Mouse (Mus musculus): ENCODE data around the gene 9230104L09Rik. TPM values are rescaled to one million over a fixed set of nuclear protein-coding genes. Genes with fewer than 3 reads are reported as not detected.

The 9230104L09Rik gene
- polyA plus RNA-seq, 1 experiment from 2014 or later: not detected

DNA sequence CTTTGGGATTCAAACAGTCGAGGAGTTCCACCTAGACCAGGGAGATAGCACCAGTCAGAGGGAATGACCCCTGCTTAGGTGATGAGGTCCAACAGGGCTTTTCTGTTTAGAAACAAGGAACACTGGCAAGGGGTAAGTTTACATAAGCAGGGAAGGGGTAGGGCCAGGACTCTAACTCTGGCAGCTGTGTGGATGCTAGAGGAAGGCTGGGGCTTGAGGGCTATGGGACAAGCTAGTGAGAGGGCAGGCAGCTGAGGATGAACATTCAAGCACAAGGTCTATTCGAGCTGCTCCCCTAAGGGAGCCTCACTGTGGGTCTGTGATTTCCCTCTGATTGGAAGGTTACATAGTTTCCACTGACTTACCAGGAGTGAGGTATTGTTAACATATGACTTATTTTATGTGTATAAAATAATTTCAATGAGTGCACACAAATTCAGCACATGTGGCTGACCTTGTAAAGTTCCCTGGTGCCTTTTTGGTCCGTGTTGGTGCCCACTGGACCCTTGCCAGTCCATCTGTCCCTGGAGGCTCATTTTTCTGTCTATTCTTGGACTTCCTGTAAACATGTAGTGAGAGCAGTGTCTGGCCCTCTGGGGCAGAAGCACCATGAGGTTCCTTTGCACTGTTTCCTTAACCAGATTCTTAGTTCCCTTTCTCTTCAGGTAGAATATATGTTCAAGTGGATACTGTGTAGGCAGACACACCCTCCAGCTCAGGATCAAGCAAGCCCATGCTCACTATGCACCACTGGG is 12.4 kb upstream of the 9230104L09Rik start:
- Histone ChIP-seq H3K4me2 (replicated peaks) (no peak overlapping the region), H3K9ac (replicated peaks) (no peak overlapping the region), H3K36me3 (0 out of 2 replicates have a peak, but pooled peaks cover 1% of the 10 kb centered on the region), H3K4me3 (no peak overlapping the region), H3K27ac (replicated peaks) (no peak overlapping the region), H3K9me3 (no peaks in the 10 kb centered on the region), H3K27me3 (no peaks in the 10 kb centered on the region), H3K4me1 (peaks cover 28% of the 10 kb centered on the region)
- ATAC-seq (replicated peaks): no peak
- WGBS: 69% methylated on average over 3 of the region's 3 CpGs

DNA sequence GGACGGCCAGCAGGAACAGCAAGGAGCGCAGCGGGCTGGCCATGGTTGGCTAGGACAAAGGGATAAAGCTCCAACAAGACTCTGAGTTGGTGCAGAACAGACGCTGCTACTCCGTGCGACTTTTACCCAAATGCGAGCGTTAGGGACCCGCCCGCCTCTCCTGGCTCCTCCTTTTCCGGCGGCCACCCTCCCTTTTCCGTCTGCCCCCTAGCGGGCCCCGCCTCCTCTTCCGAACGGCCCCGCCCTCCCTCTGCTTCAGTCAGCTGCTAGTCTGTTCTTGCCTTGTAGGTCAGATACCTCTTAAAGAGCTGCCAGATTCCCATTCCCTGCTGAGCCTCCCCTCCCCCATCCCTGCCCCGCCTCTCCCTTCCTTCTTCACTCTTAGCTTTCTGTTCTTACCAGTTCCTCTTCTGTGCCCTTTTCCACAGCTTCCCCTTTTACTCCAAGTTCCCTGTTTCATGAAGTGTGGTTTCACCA is 10.5 kb upstream of the 9230104L09Rik start, which contains the start of gene Cst3:
Cst3 (minus strand) TSS at position 358 of the 477 bp plus-strand sequence.
- Histone ChIP-seq H3K4me2 (replicated peaks) (peak within 1 kb of the TSS; percentile 56), H3K27me3 (no peaks in the 10 kb centered on the region), H3K36me3 (peaks cover 17% of the 10 kb centered on the region), H3K9ac (replicated peaks) (peak within 1 kb of the TSS; percentile 96), H3K9me3 (no peaks in the 10 kb centered on the region), H3K4me3 (peak within 1 kb of the TSS; percentile 100), H3K27ac (replicated peaks) (peak within 1 kb of the TSS; percentile 92), H3K4me1 (peaks cover 30% of the 10 kb centered on the region)
- ATAC-seq (replicated peaks): peak; percentile 95
- under 1% methylated on average over 18 of the region's 19 CpGs for WGBS

DNA sequence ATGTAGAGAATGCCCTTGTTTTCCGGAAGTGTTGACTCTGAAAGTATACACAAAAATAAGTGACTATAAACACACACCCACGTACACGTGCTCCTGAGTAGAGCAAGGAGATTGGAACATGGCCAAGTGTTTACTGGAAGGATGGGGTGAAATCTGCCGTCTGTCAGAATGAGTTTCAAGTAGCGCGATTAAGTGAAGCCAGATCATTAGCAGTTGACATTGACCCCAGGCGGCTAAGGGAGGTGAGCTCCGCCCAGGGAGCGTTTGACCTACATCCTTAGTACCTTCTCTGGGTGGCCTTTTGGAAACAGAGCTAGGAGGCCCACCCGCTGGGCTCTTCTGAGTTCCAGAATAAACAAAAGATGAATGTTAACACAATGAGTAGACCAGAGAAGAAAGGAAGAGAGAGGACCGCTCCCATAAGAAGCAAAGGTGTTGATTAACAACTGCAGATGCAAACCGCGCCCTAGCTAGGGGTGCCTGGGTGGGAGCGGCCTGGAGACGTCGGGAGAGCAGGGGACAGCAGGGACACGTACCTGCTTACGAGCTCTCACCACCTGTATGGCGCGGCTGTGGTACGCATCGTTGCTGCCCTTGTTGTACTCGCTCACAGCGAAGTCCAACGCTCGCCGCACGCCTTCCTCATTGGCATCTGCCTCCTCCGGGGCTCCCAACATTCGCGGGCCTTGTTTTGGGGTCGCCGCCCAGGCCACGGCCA is 9.9 kb upstream of the 9230104L09Rik start:
- H3K27ac ChIP-seq (replicated peaks): peak overlapping the region; percentile 92
- H3K4me1 ChIP-seq: peaks cover 30% of the 10 kb centered on the region
- peak overlapping the region; percentile 56 for H3K4me2 ChIP-seq (replicated peaks)
- H3K9me3 ChIP-seq: no peaks in the 10 kb centered on the region
- under 1% methylated on average over 34 of the region's 34 CpGs for WGBS
- no peaks in the 10 kb centered on the region for H3K27me3 ChIP-seq
- ATAC-seq (replicated peaks): peak; percentile 85
- peak overlapping the region; percentile 96 for H3K9ac ChIP-seq (replicated peaks)
- H3K4me3 ChIP-seq: peak overlapping the region; percentile 100
- peaks cover 18% of the 10 kb centered on the region for H3K36me3 ChIP-seq

DNA sequence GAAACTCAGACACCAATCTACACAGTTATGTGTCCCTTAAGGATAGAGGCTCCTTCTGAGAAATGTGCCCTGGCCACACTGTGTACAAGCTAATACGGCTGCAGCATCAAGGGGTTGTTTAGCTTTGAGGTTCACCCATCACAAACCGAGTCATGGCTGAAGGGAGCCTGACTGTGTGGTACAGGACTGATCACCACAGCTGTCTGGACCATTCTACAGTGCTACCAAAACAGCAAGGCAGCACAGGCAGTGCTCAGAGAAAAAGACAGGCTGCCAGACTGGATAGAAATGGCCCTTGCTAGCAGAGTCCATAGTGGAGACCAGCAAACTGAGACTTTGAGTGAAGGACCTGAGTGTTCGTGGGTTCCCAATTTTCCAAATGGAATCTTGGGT is 9.4 kb upstream of the 9230104L09Rik start:
- Histone ChIP-seq H3K9ac (replicated peaks) (peak overlapping the region; percentile 96), H3K27me3 (no peaks in the 10 kb centered on the region), H3K9me3 (no peaks in the 10 kb centered on the region), H3K4me1 (peaks cover 30% of the 10 kb centered on the region), H3K27ac (replicated peaks) (no peak overlapping the region), H3K4me3 (peak overlapping the region; percentile 100), H3K36me3 (peaks cover 18% of the 10 kb centered on the region), H3K4me2 (replicated peaks) (peak overlapping the region; percentile 56)
- 47% methylated on average over 3 of the region's 3 CpGs for WGBS
- ATAC-seq (replicated peaks): peak; percentile 4

DNA sequence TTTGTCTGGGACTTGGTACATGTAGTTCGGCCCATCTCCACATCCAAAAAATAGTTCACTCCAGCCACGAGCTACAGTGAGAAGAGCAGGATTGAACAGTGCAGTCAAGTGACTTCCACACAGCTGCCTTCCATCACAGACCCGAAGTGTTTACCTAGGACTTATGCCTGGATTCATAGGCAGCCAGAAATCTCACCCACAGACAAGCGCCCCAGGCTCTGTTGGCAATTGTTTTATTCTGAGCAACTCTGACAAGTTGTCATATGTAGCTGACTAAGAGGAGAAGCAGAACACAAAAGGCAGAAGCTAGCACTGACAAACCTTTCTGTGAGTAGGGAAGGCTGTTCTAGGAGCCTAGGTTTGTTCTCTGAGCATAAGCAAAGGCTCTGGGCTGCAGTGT is 8.0 kb upstream of the 9230104L09Rik start:
- Histone ChIP-seq H3K9me3 (no peaks in the 10 kb centered on the region), H3K27me3 (no peaks in the 10 kb centered on the region), H3K9ac (replicated peaks) (peak overlapping the region; percentile 25), H3K27ac (replicated peaks) (no peak overlapping the region), H3K4me2 (replicated peaks) (peak overlapping the region; percentile 56), H3K36me3 (peaks cover 18% of the 10 kb centered on the region), H3K4me3 (peak overlapping the region; percentile 100), H3K4me1 (peaks cover 30% of the 10 kb centered on the region)
- ATAC-seq (replicated peaks): no peak
- WGBS: 69% methylated on average over 4 of the region's 4 CpGs

DNA sequence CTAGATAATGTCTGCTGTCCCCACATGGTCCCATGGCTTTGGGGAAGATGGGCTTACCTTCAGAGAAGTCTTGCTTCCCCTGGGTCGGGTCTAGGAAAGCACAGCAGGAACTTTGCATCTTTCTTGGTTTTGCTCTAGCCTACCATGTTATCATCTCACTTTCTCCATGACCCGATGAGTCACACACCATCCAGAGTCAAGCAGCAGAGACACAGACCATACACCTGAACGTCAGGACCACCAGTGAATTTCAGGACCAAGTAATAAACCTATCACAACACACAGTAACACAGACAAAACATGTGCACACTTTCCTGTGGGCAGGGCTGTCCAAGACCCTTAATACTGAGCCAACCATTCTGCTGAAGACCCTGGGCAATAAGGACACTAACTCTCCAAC is 5.7 kb upstream of the 9230104L09Rik start:
- Histone ChIP-seq H3K27ac (replicated peaks) (no peak overlapping the region), H3K4me3 (no peak overlapping the region), H3K27me3 (no peaks in the 10 kb centered on the region), H3K9me3 (no peaks in the 10 kb centered on the region), H3K36me3 (peaks cover 18% of the 10 kb centered on the region), H3K9ac (replicated peaks) (no peak overlapping the region), H3K4me2 (replicated peaks) (no peak overlapping the region), H3K4me1 (peaks cover 25% of the 10 kb centered on the region)
- 86% methylated on average over 3 of the region's 3 CpGs for WGBS
- no peak for ATAC-seq (replicated peaks)

DNA sequence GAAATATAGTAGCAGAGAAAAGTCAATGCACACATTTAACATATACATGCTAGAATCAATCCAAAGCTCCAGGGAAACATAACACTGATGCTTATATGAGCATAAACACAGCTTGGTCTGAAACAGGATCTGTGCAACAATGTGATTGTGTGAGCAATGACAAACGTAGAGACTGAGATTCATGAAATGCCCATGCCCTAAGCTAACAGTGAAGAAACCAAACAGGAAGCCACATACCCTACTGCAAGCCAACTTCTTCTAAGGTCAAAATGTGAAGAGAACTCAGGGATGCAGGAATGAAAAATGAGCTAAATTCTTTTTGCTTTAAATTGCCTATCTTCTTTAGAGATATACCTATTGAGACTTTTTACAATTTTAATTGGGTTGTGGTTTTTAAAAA is 4.1 kb upstream of the 9230104L09Rik start:
- Histone ChIP-seq H3K9ac (replicated peaks) (no peak overlapping the region), H3K36me3 (peaks cover 18% of the 10 kb centered on the region), H3K9me3 (no peaks in the 10 kb centered on the region), H3K4me3 (no peak overlapping the region), H3K4me2 (replicated peaks) (no peak overlapping the region), H3K27me3 (no peaks in the 10 kb centered on the region), H3K27ac (replicated peaks) (no peak overlapping the region), H3K4me1 (peaks cover 19% of the 10 kb centered on the region)
- 73% methylated on average over 1 of the region's 1 CpGs for WGBS
- ATAC-seq (replicated peaks): no peak

DNA sequence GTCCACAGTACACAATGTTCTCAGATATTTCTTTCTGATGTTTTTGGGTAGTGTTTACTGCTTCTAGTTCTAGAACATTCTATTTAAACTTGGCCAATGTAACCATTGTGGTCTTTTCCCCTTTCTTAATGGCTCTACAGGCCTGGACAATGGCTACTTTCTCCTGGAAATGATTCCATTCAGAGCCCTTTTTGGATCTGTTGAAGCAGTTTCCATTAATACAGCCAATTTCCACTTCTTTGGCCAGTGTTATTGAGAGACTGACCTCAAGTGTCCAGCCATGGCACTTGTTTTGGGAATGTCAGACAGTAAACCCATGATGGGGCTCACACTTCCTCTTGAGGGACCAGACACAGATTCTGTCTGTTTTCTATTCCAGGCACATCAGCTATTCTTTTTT is 3.1 kb downstream of the 9230104L09Rik start:
- Histone ChIP-seq H3K9ac (replicated peaks) (no peak overlapping the region), H3K36me3 (no peaks in the 10 kb centered on the region), H3K9me3 (no peaks in the 10 kb centered on the region), H3K27ac (replicated peaks) (no peak overlapping the region), H3K27me3 (no peaks in the 10 kb centered on the region), H3K4me3 (no peak overlapping the region), H3K4me2 (replicated peaks) (no peak overlapping the region), H3K4me1 (no peaks in the 10 kb centered on the region)
- no peak for ATAC-seq (replicated peaks)

DNA sequence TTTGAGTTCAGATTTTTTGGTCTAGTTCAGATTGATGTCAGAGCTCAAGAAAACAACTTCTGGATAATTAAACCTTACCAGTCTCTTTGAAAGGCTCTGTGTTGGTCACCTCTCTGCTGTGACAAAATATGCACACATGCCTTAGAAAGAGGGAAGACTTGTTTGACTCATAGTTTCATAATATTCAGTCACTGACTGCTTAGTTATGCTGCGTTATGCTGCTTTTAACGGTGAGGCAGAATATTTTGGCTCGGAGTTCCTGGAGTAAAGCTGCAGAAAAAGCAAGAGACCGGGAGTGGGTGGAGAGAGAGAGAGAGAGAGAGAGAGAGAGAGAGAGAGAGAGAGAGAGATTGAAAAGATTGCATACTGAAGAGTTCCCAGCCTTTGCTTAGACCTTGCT is 3.8 kb downstream of the 9230104L09Rik start:
- H3K36me3 ChIP-seq: no peaks in the 10 kb centered on the region
- H3K27ac ChIP-seq (replicated peaks): no peak overlapping the region
- no peaks in the 10 kb centered on the region for H3K27me3 ChIP-seq
- no peak for ATAC-seq (replicated peaks)
- no peak overlapping the region for H3K4me3 ChIP-seq
- WGBS: 87% methylated on average over 4 of the region's 4 CpGs
- no peaks in the 10 kb centered on the region for H3K4me1 ChIP-seq
- H3K4me2 ChIP-seq (replicated peaks): no peak overlapping the region
- no peaks in the 10 kb centered on the region for H3K9me3 ChIP-seq
- H3K9ac ChIP-seq (replicated peaks): no peak overlapping the region

DNA sequence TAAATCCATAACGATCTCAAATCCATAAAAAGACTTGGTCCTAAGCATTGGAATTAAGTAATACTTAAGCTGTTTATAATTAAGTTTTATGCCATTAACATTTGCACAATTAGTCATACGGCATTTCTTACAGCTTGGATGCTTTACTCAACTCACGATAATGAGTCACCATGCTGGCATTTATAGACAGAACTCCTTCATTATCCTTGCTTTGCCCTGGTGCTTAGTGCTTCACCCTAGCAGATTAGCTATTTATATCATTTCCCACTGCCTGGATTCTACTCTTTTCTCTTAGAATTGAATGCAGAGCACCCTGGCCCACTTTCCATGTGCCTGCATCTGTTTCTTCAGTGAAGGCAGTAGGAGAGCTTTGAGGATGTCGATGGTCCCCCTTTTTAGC is 7.3 kb downstream of the 9230104L09Rik start:
- no peaks in the 10 kb centered on the region for H3K4me1 ChIP-seq
- 33% methylated on average over 4 of the region's 4 CpGs for WGBS
- ATAC-seq (replicated peaks): no peak

DNA sequence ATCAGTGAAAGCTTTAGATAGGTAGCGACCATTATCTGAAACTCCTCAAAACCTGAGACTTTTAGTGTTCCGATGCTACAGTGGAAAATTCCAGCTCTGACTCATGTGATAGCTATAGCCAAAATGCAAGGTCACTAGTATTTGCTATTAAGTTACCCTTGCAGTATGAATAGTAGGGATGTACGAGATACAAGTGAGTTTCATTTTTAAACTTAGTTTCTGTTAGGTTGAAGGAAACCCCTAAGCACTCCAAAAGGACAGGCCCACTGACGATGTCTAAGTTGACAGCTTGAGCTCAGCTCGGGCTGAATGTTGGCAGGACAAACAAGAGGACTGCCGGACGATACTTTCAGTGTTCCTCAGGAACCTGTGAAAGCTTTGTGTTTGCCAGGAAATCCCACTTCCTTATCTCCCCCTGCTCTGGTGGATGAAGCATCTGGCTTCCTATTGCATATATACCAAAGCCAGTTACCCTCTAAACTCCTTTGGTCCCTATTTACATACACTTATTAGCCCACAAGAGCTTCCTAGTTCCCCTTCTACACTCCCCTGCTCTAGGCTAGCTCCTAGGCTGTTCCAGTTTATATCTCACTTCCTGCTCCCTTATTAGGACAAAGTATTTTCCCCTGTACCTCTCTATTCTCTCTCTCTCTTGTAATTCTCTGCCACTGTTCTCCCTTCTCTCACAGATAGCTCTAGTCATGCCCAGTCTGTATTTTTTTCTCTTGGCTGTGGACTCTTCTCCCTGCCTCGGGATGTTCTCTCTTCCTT is 8.0 kb downstream of the 9230104L09Rik start:
- WGBS: 71% methylated on average over 8 of the region's 8 CpGs
- Histone ChIP-seq H3K9ac (replicated peaks) (no peak overlapping the region), H3K27ac (replicated peaks) (no peak overlapping the region), H3K4me2 (replicated peaks) (no peak overlapping the region), H3K27me3 (no peaks in the 10 kb centered on the region), H3K4me1 (no peaks in the 10 kb centered on the region), H3K4me3 (no peak overlapping the region), H3K36me3 (no peaks in the 10 kb centered on the region), H3K9me3 (no peaks in the 10 kb centered on the region)
- no peak for ATAC-seq (replicated peaks)

More for the DNA sequence above, 7.3 kb downstream of the 9230104L09Rik start:
- H3K4me2 ChIP-seq (replicated peaks): no peak overlapping the region
- no peaks in the 10 kb centered on the region for H3K9me3 ChIP-seq
- no peak overlapping the region for H3K9ac ChIP-seq (replicated peaks)
- no peaks in the 10 kb centered on the region for H3K27me3 ChIP-seq
- no peaks in the 10 kb centered on the region for H3K36me3 ChIP-seq
- no peak overlapping the region for H3K27ac ChIP-seq (replicated peaks)
- H3K4me3 ChIP-seq: no peak overlapping the region
